Mouse (Mus musculus): ENCODE measurements around the gene Armc2. TPM values are rescaled to one million over a fixed set of nuclear protein-coding genes. Genes with fewer than 3 reads are reported as not detected.
"Not testable (repeated sequence)": the region's sequence is repeated elsewhere in the genome, so short reads cannot be mapped to it uniquely, and the experiment has no call there.

Armc2 gene
- polyA plus RNA-seq, 1 experiment, result 0.50 TPM

DNA sequence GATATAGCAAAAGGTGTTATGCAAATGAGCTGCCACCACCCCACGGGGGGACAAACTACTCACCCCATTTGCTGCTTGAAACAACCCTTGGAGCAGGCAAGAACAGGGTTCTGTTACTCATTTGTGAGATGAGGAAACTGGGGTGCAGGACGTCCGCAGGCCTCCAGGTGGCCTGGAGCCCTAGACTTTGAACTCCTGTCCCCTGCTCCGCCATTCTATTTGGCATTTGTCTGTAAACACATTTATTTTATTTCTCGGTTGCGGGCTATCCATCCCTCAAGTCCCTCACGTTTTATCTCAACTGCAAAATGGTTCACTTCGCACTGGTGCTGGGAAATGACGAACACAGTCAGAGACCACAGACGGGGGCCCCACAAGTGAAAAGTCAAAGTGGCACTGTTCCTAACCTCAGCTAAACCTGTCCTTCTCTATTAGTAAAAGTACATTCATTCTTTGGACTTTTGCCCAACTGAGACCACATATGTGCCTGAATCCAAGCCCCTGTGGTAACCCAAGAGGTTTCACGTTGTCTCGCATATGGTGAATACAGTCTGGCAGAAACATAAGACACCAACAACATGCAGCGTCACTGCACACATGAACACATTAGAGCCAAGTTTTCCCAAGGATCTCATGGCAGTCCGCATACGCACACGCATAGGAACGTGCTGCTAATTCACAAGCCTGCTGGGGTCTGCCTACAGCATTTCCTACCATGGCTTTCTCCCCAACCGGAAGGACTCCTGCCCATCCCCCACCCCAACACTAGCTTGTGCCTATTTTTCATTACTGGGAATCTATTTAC lies 60.6 kb downstream of the Armc2 start:
- no peak for TF ChIP-seq POLR2A (IDR thresholded peaks at IDR 0.05; ENCODE audit: low read depth, low read length)
- no peak for TF ChIP-seq CTCF (conservative IDR thresholded peaks at IDR 0.05; ENCODE audit: insufficient read depth, insufficient read length, low read depth, low read length)
- WGBS, result 90% methylated on average over 18 of the region's 18 CpGs
- no peak overlapping the region for H3K4me3 ChIP-seq (ENCODE audit: insufficient read depth, low read depth, low read length)
- DNase-seq, result peak; percentile 63
- no peak overlapping the region for H3K27ac ChIP-seq (ENCODE audit: insufficient read depth, low read depth, low read length)
- no peaks in the 10 kb centered on the region for H3K36me3 ChIP-seq (ENCODE audit: control insufficient read depth, insufficient read depth, low read length)
- no peaks in the 10 kb centered on the region for H3K4me1 ChIP-seq (ENCODE audit: control insufficient read depth, insufficient read depth, low read length)
- no peaks in the 10 kb centered on the region for H3K27me3 ChIP-seq (replicated peaks; ENCODE audit: control insufficient read depth, insufficient read depth, low read length)

DNA sequence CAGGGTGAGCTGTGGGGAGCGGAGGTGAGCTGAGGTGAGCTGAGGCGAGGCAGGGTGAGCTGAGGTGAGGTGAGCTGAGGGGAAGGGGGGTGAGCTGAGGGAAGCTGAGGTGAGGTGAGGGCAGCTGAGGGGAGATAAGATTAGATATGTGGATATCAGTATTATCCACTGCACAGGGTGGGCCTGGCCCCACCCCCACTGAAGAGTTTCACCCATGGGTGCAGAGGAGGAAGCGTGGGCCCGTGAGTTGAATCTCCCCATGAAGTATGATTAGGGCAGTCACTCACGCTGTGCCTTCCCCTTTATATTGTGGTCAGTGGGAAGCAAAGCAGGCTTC lies 64.7 kb downstream of the Armc2 start:
- H3K4me3 ChIP-seq (ENCODE audit: insufficient read depth, low read depth, low read length), result no peak overlapping the region
- H3K27ac ChIP-seq (ENCODE audit: insufficient read depth, low read depth, low read length), result no peak overlapping the region
- no peaks in the 10 kb centered on the region for H3K36me3 ChIP-seq (ENCODE audit: control insufficient read depth, insufficient read depth, low read length)
- WGBS, result 94% methylated on average over 5 of the region's 5 CpGs
- no peak for DNase-seq
- H3K4me1 ChIP-seq (ENCODE audit: control insufficient read depth, insufficient read depth, low read length), result no peaks in the 10 kb centered on the region
- TF ChIP-seq POLR2A (IDR thresholded peaks at IDR 0.05; ENCODE audit: low read depth, low read length) (no peak), CTCF (conservative IDR thresholded peaks at IDR 0.05; ENCODE audit: insufficient read depth, insufficient read length, low read depth, low read length) (no peak)
- H3K27me3 ChIP-seq (replicated peaks; ENCODE audit: control insufficient read depth, insufficient read depth, low read length), result no peaks in the 10 kb centered on the region

DNA sequence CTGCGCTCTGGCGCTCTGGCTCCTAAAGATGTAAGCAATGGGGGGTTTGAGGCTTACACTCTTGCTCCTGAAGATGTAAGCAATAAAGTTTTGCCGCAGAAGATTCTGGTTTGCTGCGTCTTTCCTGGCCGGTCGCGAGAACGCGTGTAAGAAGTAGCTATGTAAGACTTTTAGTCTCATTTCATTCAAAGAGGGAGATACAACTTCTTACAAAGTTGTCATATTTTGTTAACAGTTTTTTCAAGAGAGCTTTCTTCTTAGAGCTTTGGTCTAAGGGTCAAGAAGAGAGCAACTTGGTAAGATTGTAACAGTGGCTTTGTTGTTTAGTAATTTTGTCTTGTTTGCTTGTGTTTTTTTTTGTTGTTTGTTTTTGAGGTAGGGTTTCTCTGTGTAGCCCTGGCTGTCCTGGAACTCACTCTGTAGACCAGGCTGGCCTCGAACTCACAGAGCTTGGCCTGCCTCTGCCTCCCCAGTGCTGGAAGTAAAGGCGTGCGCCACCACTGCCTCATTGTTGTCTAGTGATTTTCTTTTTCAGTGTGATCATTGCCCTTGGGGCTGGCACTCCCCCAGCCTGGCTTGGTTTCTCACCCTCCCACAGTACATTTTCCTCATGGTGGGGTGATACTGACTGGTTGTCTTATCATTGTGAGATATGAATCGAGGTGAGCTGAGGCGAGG lies 65.3 kb downstream of the Armc2 start:
- DNase-seq, result no peak
- H3K4me3 ChIP-seq (ENCODE audit: insufficient read depth, low read depth, low read length), result no peak overlapping the region
- no peaks in the 10 kb centered on the region for H3K36me3 ChIP-seq (ENCODE audit: control insufficient read depth, insufficient read depth, low read length)
- H3K4me1 ChIP-seq (ENCODE audit: control insufficient read depth, insufficient read depth, low read length), result no peaks in the 10 kb centered on the region
- H3K27ac ChIP-seq (ENCODE audit: insufficient read depth, low read depth, low read length), result no peak overlapping the region
- TF ChIP-seq POLR2A (IDR thresholded peaks at IDR 0.05; ENCODE audit: low read depth, low read length) (no peak), CTCF (conservative IDR thresholded peaks at IDR 0.05; ENCODE audit: insufficient read depth, insufficient read length, low read depth, low read length) (no peak)
- H3K27me3 ChIP-seq (replicated peaks; ENCODE audit: control insufficient read depth, insufficient read depth, low read length), result no peaks in the 10 kb centered on the region
- 95% methylated on average over 14 of the region's 14 CpGs for WGBS

- WGBS, result over 99% methylated on average over 10 of the region's 10 CpGs
- not testable (repeated sequence) for H3K36me3 ChIP-seq (ENCODE audit: control insufficient read depth, insufficient read depth, low read length); H3K4me1 ChIP-seq (ENCODE audit: control insufficient read depth, insufficient read depth, low read length); H3K4me3 ChIP-seq (ENCODE audit: insufficient read depth, low read depth, low read length); H3K27ac ChIP-seq (ENCODE audit: insufficient read depth, low read depth, low read length); H3K27me3 ChIP-seq (replicated peaks; ENCODE audit: control insufficient read depth, insufficient read depth, low read length); DNase-seq
Measured at GRCm38 (mm10) chr10:41952354-41952753, 65.9 kb downstream of the Armc2 start.

DNA sequence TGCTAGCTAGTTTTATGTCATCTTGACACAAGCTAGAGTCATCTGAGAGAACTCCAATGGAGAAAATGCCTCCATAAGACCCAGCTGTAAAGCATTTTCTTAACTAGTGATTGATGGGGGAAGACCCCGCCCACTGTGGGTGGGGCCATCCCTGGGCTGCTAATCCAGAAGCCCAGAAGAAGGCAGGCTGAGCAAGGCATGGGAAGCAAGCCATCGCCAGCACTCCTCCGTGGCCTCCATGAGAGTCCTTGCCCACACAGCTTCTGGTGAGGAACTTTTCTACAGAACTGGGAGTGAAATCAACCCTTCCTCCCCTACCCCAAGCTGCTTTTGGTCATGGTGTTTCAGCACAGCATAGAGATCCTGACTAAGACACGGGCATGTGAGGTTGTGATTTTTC lies 79.2 kb downstream of the Armc2 start:
- no peak for DNase-seq
- Histone ChIP-seq H3K36me3 (ENCODE audit: control insufficient read depth, insufficient read depth, low read length) (no peaks in the 10 kb centered on the region), H3K4me1 (ENCODE audit: control insufficient read depth, insufficient read depth, low read length) (peaks cover 12% of the 10 kb centered on the region; the same call in 1 of the 2 replicates), H3K4me3 (ENCODE audit: insufficient read depth, low read depth, low read length) (no peak overlapping the region), H3K27ac (ENCODE audit: insufficient read depth, low read depth, low read length) (no peak overlapping the region), H3K27me3 (replicated peaks; ENCODE audit: control insufficient read depth, insufficient read depth, low read length) (no peaks in the 10 kb centered on the region)
- TF ChIP-seq POLR2A (IDR thresholded peaks at IDR 0.05; ENCODE audit: low read depth, low read length) (no peak), CTCF (conservative IDR thresholded peaks at IDR 0.05; ENCODE audit: insufficient read depth, insufficient read length, low read depth, low read length) (no peak)
- WGBS, result 81% methylated on average over 4 of the region's 4 CpGs

DNA sequence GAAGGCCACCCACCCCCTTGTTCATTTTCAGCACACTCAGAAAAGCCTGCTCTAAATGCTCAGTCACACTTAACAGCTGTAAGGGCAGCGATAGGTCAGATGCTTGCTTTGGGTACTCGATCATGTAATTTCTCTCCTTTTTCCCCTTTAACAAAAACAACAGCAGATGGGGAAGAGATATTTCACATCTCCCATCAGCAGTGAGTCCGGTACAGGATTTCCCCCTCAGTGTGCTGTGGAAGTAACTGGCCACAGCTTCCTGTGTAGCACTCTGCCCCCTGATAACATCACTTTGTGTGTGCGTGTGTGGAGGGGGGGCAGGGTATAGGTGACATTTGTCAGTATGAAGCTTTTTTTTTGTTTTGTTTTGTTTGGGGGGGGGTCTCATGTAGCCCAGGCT lies 81.1 kb downstream of the Armc2 start:
- TF ChIP-seq POLR2A (IDR thresholded peaks at IDR 0.05; ENCODE audit: low read depth, low read length) (no peak), CTCF (conservative IDR thresholded peaks at IDR 0.05; ENCODE audit: insufficient read depth, insufficient read length, low read depth, low read length) (no peak)
- H3K27me3 ChIP-seq (replicated peaks; ENCODE audit: control insufficient read depth, insufficient read depth, low read length), result no peaks in the 10 kb centered on the region
- 0 out of 2 replicates have a peak overlapping the region, but pooled peaks have one; percentile 4 for H3K27ac ChIP-seq (ENCODE audit: insufficient read depth, low read depth, low read length)

DNA sequence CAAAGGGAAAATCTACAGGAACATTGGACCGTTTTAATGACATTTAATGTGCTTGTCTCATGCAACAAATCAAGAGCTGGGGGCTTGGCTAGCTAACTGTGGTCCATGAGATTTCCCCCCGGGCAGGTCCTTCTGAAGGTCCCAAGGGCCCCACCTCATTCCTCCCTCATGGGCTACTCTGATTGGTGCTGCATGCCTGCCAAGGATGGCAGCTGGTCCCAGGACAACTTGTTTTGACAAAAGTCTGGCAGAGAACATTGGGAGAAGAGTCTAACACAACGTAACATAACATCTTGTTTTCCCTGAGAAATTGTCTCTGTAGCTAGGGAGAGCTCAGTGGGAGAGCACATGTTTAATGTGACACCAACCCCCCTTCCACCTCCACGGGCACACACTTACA lies 82.1 kb downstream of the Armc2 start:
- Histone ChIP-seq H3K27ac (ENCODE audit: insufficient read depth, low read depth, low read length) (no peak overlapping the region), H3K27me3 (replicated peaks; ENCODE audit: control insufficient read depth, insufficient read depth, low read length) (no peaks in the 10 kb centered on the region), H3K4me1 (ENCODE audit: control insufficient read depth, insufficient read depth, low read length) (peaks cover 12% of the 10 kb centered on the region; the same call in 1 of the 2 replicates), H3K36me3 (ENCODE audit: control insufficient read depth, insufficient read depth, low read length) (no peaks in the 10 kb centered on the region), H3K4me3 (ENCODE audit: insufficient read depth, low read depth, low read length) (no peak overlapping the region)
- no peak for DNase-seq
- TF ChIP-seq CTCF (conservative IDR thresholded peaks at IDR 0.05; ENCODE audit: insufficient read depth, insufficient read length, low read depth, low read length) (no peak), POLR2A (IDR thresholded peaks at IDR 0.05; ENCODE audit: low read depth, low read length) (no peak)
- 58% methylated on average over 4 of the region's 4 CpGs for WGBS

More for the DNA sequence above, 81.1 kb downstream of the Armc2 start:
- Histone ChIP-seq H3K4me3 (ENCODE audit: insufficient read depth, low read depth, low read length) (no peak overlapping the region), H3K4me1 (ENCODE audit: control insufficient read depth, insufficient read depth, low read length) (peaks cover 12% of the 10 kb centered on the region; the same call in 1 of the 2 replicates), H3K36me3 (ENCODE audit: control insufficient read depth, insufficient read depth, low read length) (no peaks in the 10 kb centered on the region)
- DNase-seq, result peak; percentile 48
- 49% methylated on average over 4 of the region's 4 CpGs for WGBS
